Mouse (Mus musculus): ENCODE data around the gene Vamp2. TPM values are rescaled to one million over a fixed set of nuclear protein-coding genes. Genes with fewer than 3 reads are reported as not detected.

Vamp2 gene
- total and polyA plus RNA-seq, 3 experiments, result 63.4 to 83.0 (median 70.8) TPM

DNA sequence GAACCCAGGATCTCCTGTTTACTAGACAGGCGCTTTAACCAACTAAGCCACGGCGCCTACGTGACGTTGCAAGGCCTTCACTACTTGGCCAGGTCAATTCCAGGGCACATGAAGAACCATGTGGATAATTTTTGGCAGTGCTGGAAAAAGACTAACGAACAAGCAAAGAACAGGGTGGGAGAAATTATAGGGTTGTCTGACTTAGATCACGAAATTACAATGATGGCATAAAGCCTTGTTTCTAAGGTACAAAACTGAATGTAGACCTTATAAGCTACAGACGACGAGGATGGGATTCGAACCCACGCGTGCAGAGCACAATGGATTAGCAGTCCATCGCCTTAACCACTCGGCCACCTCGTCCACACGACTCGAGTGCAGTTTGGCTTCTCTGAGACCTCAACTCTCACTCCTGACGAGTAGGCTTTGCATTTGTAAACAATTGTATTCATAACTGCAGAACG lies 25.5 kb upstream of the Vamp2 start:
- peak; percentile 93 to 97 for DNase-seq
- Histone ChIP-seq H3K4me1 (ENCODE audit: control insufficient read depth, insufficient read depth, low read length) (peaks cover 13% of the 10 kb centered on the region), H3K4me3 (peak overlapping the region; percentile 73), H3K27me3 (ENCODE audit: control insufficient read depth, insufficient read depth, low read length) (no peaks in the 10 kb centered on the region), H3K27ac (peak overlapping the region; percentile 83), H3K9ac (ENCODE audit: low read depth, low read length) (peak overlapping the region; percentile 73), H3K36me3 (ENCODE audit: control insufficient read depth, insufficient read depth, low read length) (no peaks in the 10 kb centered on the region), H3K79me2 (replicated peaks; ENCODE audit: control insufficient read depth, insufficient read depth, low read length) (no peaks in the 10 kb centered on the region)
- TF ChIP-seq EP300 (IDR thresholded peaks at IDR 0.05; ENCODE audit: insufficient read depth, low read depth, low read length), result peak; percentile 96
- no peak for TF ChIP-seq CTCF (IDR thresholded peaks at IDR 0.05)
- TF ChIP-seq POLR2A (IDR thresholded peaks at IDR 0.05; ENCODE audit: insufficient read depth, low read depth, low read length), result peak; percentile 40
- intact Hi-C loops (cut with DNase I), result loop anchor here (1.0 to 10.0 kb wide), 4 partner anchors 21 to 262 kb away; partner anchors contain the start of genes Cntrob, Kcnab3 and Trappc1
- WGBS, result under 1% methylated on average over 19 of the region's 19 CpGs

DNA sequence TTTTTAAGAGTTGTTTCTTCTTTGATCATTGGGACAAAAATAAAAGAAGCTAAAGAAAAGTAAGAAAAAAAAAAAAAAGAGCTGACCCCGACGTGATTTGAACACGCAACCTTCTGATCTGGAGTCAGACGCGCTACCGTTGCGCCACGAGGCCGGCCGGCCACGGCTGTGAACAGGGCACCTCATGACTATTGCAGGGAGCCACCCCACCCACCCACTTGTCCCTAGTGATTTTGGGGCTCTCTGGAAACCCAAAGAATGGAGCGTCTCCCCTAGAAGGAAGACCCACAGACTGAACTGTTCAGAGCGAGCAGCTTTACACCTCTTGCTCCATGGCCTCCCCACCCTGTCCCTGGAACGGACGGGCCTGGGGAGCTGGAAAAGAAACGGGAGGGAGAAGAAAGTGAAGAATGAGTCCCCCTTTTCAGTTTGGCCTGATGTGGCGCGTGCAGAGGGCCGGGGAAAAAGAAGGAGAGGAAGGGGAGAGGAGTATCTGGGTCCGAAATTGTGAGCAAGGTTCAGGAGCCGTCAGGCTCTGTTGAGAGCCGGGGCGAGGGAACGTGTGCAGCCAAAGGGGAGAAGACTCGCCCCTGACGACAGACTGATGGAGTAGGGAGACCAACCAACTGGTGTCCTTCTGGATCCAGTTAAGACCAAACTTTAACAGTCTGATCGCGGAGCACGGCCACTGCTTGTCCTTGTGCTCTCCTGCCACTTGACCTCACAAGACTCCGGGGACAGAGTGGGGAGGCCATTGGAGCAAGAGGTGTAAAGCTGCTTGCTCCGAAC lies 24.7 kb upstream of the Vamp2 start:
- TF ChIP-seq CTCF (IDR thresholded peaks at IDR 0.05) (no peak), POLR2A (IDR thresholded peaks at IDR 0.05; ENCODE audit: insufficient read depth, low read depth, low read length) (peak; percentile 40; the same call in 1 of the 2 replicates), EP300 (IDR thresholded peaks at IDR 0.05; ENCODE audit: insufficient read depth, low read depth, low read length) (peak; percentile 78)
- Histone ChIP-seq H3K27me3 (ENCODE audit: control insufficient read depth, insufficient read depth, low read length) (no peaks in the 10 kb centered on the region), H3K79me2 (replicated peaks; ENCODE audit: control insufficient read depth, insufficient read depth, low read length) (no peaks in the 10 kb centered on the region), H3K4me1 (ENCODE audit: control insufficient read depth, insufficient read depth, low read length) (peaks cover 13% of the 10 kb centered on the region), H3K4me3 (peak overlapping the region; percentile 73), H3K9ac (ENCODE audit: low read depth, low read length) (peak overlapping the region; percentile 81), H3K27ac (peak overlapping the region; percentile 83), H3K36me3 (ENCODE audit: control insufficient read depth, insufficient read depth, low read length) (no peaks in the 10 kb centered on the region)
- WGBS, result 1% methylated on average over 31 of the region's 31 CpGs
- peak; percentile 74 to 90 for DNase-seq
- intact Hi-C loops (cut with DNase I), result loop anchor here (1.0 to 10.0 kb wide), 4 partner anchors 22 to 261 kb away; partner anchors contain the start of genes Cntrob, Kcnab3 and Trappc1

DNA sequence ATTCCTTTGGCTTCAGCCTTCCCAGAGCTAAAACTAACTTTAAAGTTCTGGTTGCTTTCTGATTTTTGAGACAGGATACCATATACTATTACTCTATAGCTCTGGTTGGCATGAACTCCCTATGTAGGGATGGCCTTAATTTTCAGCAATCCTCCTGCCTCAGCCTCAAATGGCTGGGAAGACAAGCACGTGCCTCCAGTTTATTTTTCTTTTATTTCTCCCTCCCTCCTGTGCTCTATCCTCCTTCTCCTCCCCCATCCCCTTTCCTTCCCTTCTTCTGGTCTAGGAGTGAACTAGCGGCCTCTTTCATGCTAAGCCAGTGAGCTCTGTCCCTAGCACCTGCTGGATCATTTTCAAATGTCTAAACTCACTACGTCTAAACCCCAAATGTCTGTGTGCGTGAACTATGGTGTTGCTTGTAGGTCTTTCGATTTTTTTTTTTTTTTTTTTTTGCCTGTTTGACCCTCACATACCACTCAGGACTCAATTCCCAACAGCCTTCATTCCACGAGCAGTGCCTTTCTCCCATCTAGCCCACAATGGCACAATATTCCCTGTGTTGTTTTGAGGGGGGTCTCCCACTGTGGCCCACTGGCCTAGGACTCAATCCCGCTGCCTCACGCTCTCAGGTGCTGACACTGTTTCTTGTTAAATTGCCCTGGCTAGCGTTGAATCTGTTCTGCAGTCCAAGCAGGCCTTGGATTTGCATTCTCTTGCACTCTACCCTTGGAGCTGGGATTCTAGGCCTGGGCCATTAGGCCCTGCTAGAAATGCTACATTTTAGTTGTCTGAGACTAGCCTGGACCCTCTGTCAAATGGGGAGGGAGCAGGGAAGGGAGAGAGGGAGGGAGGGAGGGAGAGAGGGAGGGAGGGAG lies 23.8 kb upstream of the Vamp2 start:
- intact Hi-C loops (cut with DNase I), result loop anchor here (5.0 to 10.0 kb wide), 2 partner anchors 183 to 260 kb away; partner anchors contain the start of genes Cntrob, Kcnab3 and Trappc1
- 75% methylated on average over 9 of the region's 9 CpGs for WGBS
- peak overlapping the region; percentile 77 for H3K27ac ChIP-seq

DNA sequence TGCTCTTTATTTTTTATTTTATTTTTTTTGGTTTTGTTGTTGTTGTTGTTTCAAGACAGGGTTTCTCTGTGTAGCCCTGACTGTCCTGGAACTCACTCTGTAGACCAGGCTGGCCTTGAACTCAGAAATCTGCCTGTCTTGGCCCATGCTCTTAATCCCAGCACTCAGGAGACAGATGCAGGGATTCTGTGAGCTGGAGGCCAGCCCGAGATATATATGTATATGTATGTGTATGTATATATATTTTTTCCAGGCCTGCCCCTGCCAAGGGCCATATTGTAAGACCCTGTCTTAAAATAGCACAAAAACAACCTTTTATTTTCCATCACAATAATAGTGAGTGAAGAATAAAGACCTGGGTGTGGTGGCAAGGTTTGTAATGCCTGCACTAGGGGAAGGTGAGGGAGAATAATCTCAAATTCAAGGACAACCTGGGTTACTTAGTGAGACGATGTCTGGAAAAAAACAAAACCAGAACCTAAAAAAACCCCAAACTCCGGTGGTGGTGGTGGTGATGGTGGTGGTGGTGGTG lies 22.8 kb upstream of the Vamp2 start:
- Histone ChIP-seq H3K9ac (ENCODE audit: low read depth, low read length) (no peak overlapping the region), H3K4me1 (ENCODE audit: control insufficient read depth, insufficient read depth, low read length) (peaks cover 15% of the 10 kb centered on the region), H3K36me3 (ENCODE audit: control insufficient read depth, insufficient read depth, low read length) (no peaks in the 10 kb centered on the region), H3K79me2 (replicated peaks; ENCODE audit: control insufficient read depth, insufficient read depth, low read length) (no peaks in the 10 kb centered on the region), H3K27ac (no peak overlapping the region), H3K4me3 (no peak overlapping the region), H3K27me3 (ENCODE audit: control insufficient read depth, insufficient read depth, low read length) (no peaks in the 10 kb centered on the region)
- intact Hi-C loops (cut with DNase I), result loop anchor here (10.0 kb wide), 1 partner anchor 259 kb away; the partner anchor contains the start of genes Cntrob, Kcnab3 and Trappc1
- WGBS, result 77% methylated on average over 3 of the region's 3 CpGs
- DNase-seq, result no peak
- TF ChIP-seq CTCF (IDR thresholded peaks at IDR 0.05) (no peak), POLR2A (IDR thresholded peaks at IDR 0.05; ENCODE audit: insufficient read depth, low read depth, low read length) (no peak), EP300 (IDR thresholded peaks at IDR 0.05; ENCODE audit: insufficient read depth, low read depth, low read length) (no peak)

More for the DNA sequence above, 23.8 kb upstream of the Vamp2 start:
- no peaks in the 10 kb centered on the region for H3K36me3 ChIP-seq (ENCODE audit: control insufficient read depth, insufficient read depth, low read length)
- H3K4me1 ChIP-seq (ENCODE audit: control insufficient read depth, insufficient read depth, low read length), result peaks cover 13% of the 10 kb centered on the region
- H3K27me3 ChIP-seq (ENCODE audit: control insufficient read depth, insufficient read depth, low read length), result no peaks in the 10 kb centered on the region
- H3K4me3 ChIP-seq, result peak overlapping the region; percentile 73
- no peak for DNase-seq
- TF ChIP-seq CTCF (IDR thresholded peaks at IDR 0.05), result no peak
- no peak for TF ChIP-seq POLR2A (IDR thresholded peaks at IDR 0.05; ENCODE audit: insufficient read depth, low read depth, low read length)
- TF ChIP-seq EP300 (IDR thresholded peaks at IDR 0.05; ENCODE audit: insufficient read depth, low read depth, low read length), result no peak
- peak overlapping the region; percentile 81 for H3K9ac ChIP-seq (ENCODE audit: low read depth, low read length)
- no peaks in the 10 kb centered on the region for H3K79me2 ChIP-seq (replicated peaks; ENCODE audit: control insufficient read depth, insufficient read depth, low read length)

DNA sequence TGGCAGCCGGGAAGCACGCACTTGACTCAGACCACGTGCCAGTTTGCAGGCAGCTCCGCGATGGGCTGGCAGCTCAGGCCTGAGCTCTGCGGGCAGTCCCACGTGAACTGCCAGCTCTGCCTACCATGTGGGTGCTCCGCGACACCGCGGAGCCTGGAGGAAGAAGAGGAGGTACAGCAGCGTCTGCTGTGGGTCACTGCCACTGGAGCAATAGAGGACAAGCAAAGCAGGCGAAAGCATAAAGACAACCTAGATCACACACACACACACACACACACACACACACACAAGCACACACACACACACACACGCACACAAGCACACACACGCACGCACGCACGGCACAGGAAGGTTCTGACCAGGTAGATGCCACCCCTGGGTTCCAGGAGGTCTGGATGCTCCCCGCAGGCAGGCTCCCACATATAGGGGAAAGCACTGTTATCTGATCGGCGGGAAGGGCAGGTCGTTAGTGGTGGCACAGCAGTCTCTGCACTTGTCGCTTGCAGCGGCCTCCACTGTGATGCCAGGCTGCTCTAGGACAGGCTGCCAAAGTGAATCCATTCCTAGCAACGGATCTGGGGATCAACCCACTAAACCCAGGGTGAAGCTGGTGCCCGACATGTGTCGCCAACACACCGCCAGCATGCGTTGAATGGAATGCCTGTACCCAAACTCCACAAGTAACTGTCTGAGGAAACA lies 22.0 kb upstream of the Vamp2 start:
- Histone ChIP-seq H3K9ac (ENCODE audit: low read depth, low read length) (peak overlapping the region; percentile 10), H3K36me3 (ENCODE audit: control insufficient read depth, insufficient read depth, low read length) (no peaks in the 10 kb centered on the region), H3K27ac (no peak overlapping the region), H3K27me3 (ENCODE audit: control insufficient read depth, insufficient read depth, low read length) (no peaks in the 10 kb centered on the region), H3K4me1 (ENCODE audit: control insufficient read depth, insufficient read depth, low read length) (peaks cover 15% of the 10 kb centered on the region), H3K4me3 (no peak overlapping the region), H3K79me2 (replicated peaks; ENCODE audit: control insufficient read depth, insufficient read depth, low read length) (no peaks in the 10 kb centered on the region)
- WGBS, result 13% methylated on average over 29 of the region's 29 CpGs
- intact Hi-C loops (cut with DNase I), result loop anchor here (10.0 kb wide), 1 partner anchor 258 kb away; the partner anchor contains the start of genes Cntrob, Kcnab3 and Trappc1
- peak in 1 of 2 experiments; percentile 63 for DNase-seq
- TF ChIP-seq POLR2A (IDR thresholded peaks at IDR 0.05; ENCODE audit: insufficient read depth, low read depth, low read length) (no peak; the same call in 1 of the 2 replicates), EP300 (IDR thresholded peaks at IDR 0.05; ENCODE audit: insufficient read depth, low read depth, low read length) (0 out of 2 replicates have a peak, but pooled peaks have one; percentile 12), CTCF (IDR thresholded peaks at IDR 0.05) (no peak)
